Mouse (Mus musculus) liver, adult 2 months (tissue): Measurements from ENCODE around the gene Lrrc38. TPM values are rescaled to one million over a fixed set of nuclear protein-coding genes. Genes with fewer than 3 reads are reported as not detected.

Source experiments
- DNase-seq: peaks from one replicate; pipeline ENCODE4 v3.0.0-alpha.2; 2011; ENCODE audit warnings: low read depth, low spot score; ENCODE audit errors: extremely low read depth
- H3K27ac ChIP-seq: fragments of 200-500 bp; replicated peaks from 2 replicates; pipeline ENCODE4 v1.5.1; 2012; ENCODE audit warnings: low read depth, mild to moderate bottlenecking, control low read depth, inconsistent platforms, low read length; ENCODE audit not compliant: insufficient read depth
- H3K27me3 ChIP-seq: fragments of 200-500 bp; 2 replicates; pipeline ENCODE4 v1.6.1; 2012; ENCODE audit warnings: mild to moderate bottlenecking, moderate library complexity, low read length, inconsistent platforms; ENCODE audit not compliant: control insufficient read depth, insufficient read depth
- H3K36me3 ChIP-seq: fragments of 200-500 bp; 2 replicates; pipeline ENCODE4 v1.6.1; 2012; ENCODE audit warnings: low read length, inconsistent platforms; ENCODE audit not compliant: control insufficient read depth, insufficient read depth
- H3K4me1 ChIP-seq: fragments of 200-500 bp; 2 replicates; pipeline ENCODE4 v1.6.1; 2011; ENCODE audit warnings: low read length; ENCODE audit not compliant: control insufficient read depth, insufficient read depth
- H3K4me3 ChIP-seq: fragments of 200-500 bp; 2 replicates; pipeline ENCODE4 v1.5.1; 2011; ENCODE audit warnings: low read depth, mild to moderate bottlenecking, control low read depth, low read length, moderate library complexity; ENCODE audit not compliant: insufficient read depth
- H3K79me2 ChIP-seq: fragments of 200-500 bp; 2 replicates; pipeline ENCODE4 v1.6.1; 2012; ENCODE audit warnings: inconsistent platforms, mild to moderate bottlenecking, low read length, moderate library complexity; ENCODE audit not compliant: control insufficient read depth, insufficient read depth
- H3K9ac ChIP-seq: fragments of 200-500 bp; 2 replicates; pipeline ENCODE4 v1.6.1; 2012; ENCODE audit warnings: low read depth, mild to moderate bottlenecking, control low read depth, inconsistent platforms, low read length
- CTCF ChIP-seq: fragments of 200-500 bp; IDR thresholded peaks from 2 replicates; pipeline ENCODE4 v1.5.1; 2011; ENCODE audit warnings: low read depth, low read length, control low read depth
- POLR2A ChIP-seq: fragments of 200-500 bp; IDR thresholded peaks from 2 replicates; pipeline ENCODE4 v1.6.1; 2011; ENCODE audit warnings: low read length, control low read depth; ENCODE audit not compliant: insufficient read depth; ENCODE audit errors: extremely low read depth
- WGBS: fragments of 180-500 bp; shearing (Covaris S2); methylation state at CpG from one replicate; pipeline ENCODE4 v1.1.7; 2018; 5-methylcytosine and 5-hydroxymethylcytosine counted together
- polyA plus RNA-seq: library from polyadenylated mRNA; depleted of rRNA; stranded (reverse); fragments of >200 nt; gene quantifications from 2 replicates; pipeline ENCODE4 v1.2.3, GENCODE M21; 2012; rRNA removed
- total RNA-seq: library from RNA; depleted of rRNA; stranded (reverse); fragments of >200 nt; gene quantifications from 2 replicates; pipeline ENCODE4 v1.2.3, GENCODE M21; 2014; rRNA removed

Gene Lrrc38
- total and polyA plus RNA-seq, 2 experiments: not detected

GRCm38 (mm10) chr4:143414121-143414520 lies 64.6 kb downstream of the Lrrc38 start:
- Histone ChIP-seq H3K27me3 (no peaks in the 10 kb centered on the region), H3K36me3 (peaks cover 33% of the 10 kb centered on the region), H3K4me1 (0 out of 2 replicates have a peak, but pooled peaks cover 2% of the 10 kb centered on the region), H3K27ac (no peak overlapping the region), H3K79me2 (no peaks in the 10 kb centered on the region), H3K9ac (no peak overlapping the region), H3K4me3 (no peak overlapping the region)
- no peak for DNase-seq
- TF ChIP-seq CTCF (no peak), POLR2A (no peak)
- 97% methylated on average over 3 of the region's 3 CpGs for WGBS

Other genes with a start within 250 kb of the Lrrc38 start
- 6.9 and 8.1 TPM in 2 replicates for gene Prdm2, start 136.8 kb upstream of the Lrrc38 start, total RNA-seq
- gene Prdm2, start 136.8 kb upstream of the Lrrc38 start, polyA plus RNA-seq: 4.9 and 7.9 TPM in 2 replicates
- gene Pdpn, start 50.2 kb upstream of the Lrrc38 start, total RNA-seq: 0.40 TPM in 1 of 2 replicates, not detected in the other
- gene Pdpn, start 50.2 kb upstream of the Lrrc38 start, polyA plus RNA-seq: 0.17 and 0.39 TPM in 2 replicates
- gene Pramel1, start 44.7 kb downstream of the Lrrc38 start, total RNA-seq: not detected in 2 replicates
- not detected in 2 replicates for gene Pramel1, start 44.7 kb downstream of the Lrrc38 start, polyA plus RNA-seq
- 5.2 and 7.8 TPM in 2 replicates for gene Pramef8, start 62.7 kb downstream of the Lrrc38 start, total RNA-seq
- gene Pramef8, start 62.7 kb downstream of the Lrrc38 start, polyA plus RNA-seq: 2.1 and 2.3 TPM in 2 replicates
- gene Oog4, start 100.6 kb downstream of the Lrrc38 start, total RNA-seq: not detected in 2 replicates
- gene Oog4, start 100.6 kb downstream of the Lrrc38 start, polyA plus RNA-seq: not detected in 2 replicates
- gene Gm13043, start 161.6 kb downstream of the Lrrc38 start, total RNA-seq: not detected in 2 replicates
- not detected in 2 replicates for gene Gm13043, start 161.6 kb downstream of the Lrrc38 start, polyA plus RNA-seq
- gene Gm13040, start 186.2 kb downstream of the Lrrc38 start, total RNA-seq: not detected in 2 replicates
- gene Gm13040, start 186.2 kb downstream of the Lrrc38 start, polyA plus RNA-seq: not detected in 2 replicates
- not detected in 2 replicates for gene BC080695, start 201.9 kb downstream of the Lrrc38 start, total RNA-seq
- not detected in 2 replicates for gene BC080695, start 201.9 kb downstream of the Lrrc38 start, polyA plus RNA-seq
- not detected in 2 replicates for gene Gm13057, start 202.0 kb downstream of the Lrrc38 start, total RNA-seq
- gene Gm13057, start 202.0 kb downstream of the Lrrc38 start, polyA plus RNA-seq: not detected in 2 replicates